Mouse (Mus musculus) CH12F3 (cell line): ENCODE data around the gene Slc38a3.

Experiments used
- in situ Hi-C: fragments of 300-500 bp; cut with MboI; formaldehyde crosslinking; loops from 2 replicates; pipeline ENCODE4 v1.14.3; 2020; ENCODE audit warnings: low sequenced_read_pairs

Gene Slc38a3

DNA sequence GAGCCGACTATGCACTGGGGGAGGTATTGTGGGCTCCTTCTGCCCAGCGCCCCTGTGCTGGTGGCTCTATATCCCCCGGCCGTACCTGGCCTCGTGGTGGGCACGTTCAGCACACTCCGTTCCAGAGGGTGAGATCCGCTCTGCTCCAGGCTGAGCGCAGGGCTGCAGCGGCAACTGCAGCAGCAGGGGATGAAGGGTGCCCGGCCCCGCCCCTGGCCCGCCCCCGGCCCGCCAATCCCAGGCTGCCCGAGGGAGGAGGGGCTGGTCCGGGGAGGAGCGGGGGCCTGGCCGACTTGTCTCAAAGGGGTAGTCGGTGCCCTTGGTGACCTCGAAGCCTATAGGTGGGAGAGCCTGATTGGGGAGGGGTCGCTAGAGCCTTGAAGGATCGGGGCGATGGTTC lies 2.1 kb downstream of the Slc38a3 start:
- in situ Hi-C loops, result no loop called here

DNA sequence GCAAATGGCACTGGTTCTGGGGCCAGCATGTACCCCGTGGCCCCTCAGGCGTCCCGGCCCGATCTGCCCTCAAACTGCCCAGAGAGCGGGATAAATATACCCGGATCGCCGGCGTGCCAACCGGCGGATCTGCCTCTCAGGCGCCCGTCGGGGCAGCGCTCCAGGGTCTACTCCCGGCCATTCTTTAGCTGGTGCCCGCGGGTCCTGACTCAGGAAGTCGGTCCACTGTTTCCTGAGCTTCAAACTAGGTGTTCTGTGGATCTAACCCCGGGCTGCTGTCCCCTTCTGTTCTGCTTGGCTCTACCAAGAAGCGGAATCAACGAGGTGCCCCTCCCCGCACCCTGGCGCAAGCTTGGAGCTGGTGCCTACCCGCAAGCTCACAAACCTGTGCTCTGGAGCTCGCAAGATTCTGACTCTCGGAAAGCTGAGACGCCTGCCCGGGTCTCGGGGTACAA lies 2.6 kb downstream of the Slc38a3 start:
- in situ Hi-C loops, result no loop called here

DNA sequence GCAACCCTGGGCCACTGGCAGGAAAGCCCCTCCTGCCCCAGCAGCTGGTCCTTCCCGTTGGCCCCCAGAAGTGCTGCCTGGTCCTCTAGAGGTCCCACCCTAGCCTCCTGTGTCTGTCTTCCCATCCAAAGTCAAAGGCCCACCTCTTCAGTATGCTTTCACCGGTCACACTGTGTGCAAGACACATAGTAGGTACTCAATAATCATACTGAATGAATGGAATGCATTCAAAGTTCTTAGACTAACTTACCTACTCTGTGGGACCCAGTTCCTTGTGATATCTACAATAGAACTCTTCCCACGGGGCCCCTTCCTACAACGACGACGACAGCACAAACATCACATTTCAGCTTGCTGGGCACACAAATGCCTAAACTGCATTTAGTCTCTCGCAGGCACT lies 4.0 kb downstream of the Slc38a3 start:
- in situ Hi-C loops, result no loop called here

DNA sequence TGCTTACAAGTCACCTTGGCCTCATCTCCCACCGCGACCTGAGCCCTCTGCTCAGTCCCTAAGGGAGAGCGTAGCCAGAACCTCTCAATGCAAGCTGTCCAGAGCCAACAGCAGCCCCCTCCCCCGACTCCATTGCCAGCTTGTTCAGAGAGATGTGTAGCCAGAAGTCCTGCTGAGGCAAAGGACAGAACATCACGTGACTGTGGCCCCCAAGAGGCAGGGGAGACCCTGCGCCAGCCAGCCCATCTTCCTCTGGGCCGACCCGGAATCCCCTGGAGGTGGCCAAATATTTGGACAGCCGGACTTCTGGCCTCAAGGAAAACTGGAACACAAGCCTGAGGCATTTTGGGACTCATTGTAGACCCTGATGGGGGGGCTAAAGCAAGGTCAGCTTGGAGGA lies 5.8 kb downstream of the Slc38a3 start:
- in situ Hi-C loops, result no loop called here

- in situ Hi-C loops, result no loop called here
Observed at GRCm38 (mm10) chr9:107662342-107662741, 7.0 kb downstream of the Slc38a3 start.

DNA sequence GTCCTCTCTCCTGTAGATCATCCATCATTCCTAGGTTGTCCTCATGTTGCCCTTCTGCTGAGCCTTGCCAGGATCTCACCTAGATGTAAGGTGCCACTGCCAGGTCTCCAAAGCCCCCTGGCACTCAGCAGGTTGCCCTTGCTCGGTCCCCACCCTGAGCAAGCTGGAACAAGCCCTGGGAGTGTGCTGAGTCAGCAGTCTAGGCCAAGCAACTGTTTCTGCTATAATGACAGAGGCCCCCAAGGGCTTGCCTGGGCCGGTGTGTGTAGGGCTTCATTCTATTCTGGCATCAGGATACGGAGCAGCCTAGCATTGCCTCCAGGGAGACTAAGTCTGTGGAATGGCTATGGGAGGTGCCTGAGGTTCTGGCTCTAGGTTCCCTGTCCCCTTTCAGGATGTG lies 8.6 kb downstream of the Slc38a3 start:
- in situ Hi-C loops, result no loop called here

DNA sequence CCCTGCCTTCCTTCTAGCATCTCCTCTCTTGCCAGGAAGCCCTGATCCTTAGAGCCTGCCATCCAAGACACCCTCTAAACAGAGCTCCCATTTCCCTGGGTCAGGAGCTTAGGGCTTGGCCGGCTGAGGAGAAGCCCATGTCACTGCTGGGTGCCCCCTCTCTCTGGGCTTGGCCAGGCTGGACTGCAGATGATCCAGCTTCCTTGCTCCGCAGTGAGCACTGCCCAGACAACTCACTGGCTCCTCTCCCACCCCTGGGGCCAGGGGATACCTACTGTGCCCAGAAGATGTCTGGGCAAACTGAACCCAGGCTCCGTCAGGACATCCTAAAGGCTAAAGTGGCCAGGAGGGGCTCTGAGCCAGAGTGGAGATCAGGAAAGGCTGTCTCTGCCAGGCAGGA lies 9.4 kb downstream of the Slc38a3 start:
- in situ Hi-C loops, result no loop called here

- in situ Hi-C loops, result no loop called here
Observed at GRCm38 (mm10) chr9:107659551-107659950, 9.8 kb downstream of the Slc38a3 start.

DNA sequence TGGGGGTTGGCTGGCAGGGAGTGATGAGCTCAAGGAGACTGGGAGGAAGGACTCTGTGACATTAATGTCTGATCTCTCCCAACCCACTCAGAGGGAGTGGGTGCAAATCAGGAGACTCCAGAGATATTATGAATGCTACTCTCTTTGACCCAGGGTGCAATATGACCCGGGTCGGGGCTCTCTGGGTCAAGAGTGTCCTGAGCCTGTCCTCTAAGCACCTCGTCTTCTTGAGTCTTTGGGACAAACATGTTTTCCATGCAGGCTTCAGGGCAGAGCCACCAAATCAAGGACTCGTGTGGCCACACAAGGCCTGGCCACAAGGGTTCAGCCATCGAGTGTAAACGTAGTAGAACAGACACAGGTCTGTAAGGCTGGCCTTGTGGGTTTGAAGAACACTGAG lies 11.2 kb downstream of the Slc38a3 start:
- in situ Hi-C loops, result no loop called here

DNA sequence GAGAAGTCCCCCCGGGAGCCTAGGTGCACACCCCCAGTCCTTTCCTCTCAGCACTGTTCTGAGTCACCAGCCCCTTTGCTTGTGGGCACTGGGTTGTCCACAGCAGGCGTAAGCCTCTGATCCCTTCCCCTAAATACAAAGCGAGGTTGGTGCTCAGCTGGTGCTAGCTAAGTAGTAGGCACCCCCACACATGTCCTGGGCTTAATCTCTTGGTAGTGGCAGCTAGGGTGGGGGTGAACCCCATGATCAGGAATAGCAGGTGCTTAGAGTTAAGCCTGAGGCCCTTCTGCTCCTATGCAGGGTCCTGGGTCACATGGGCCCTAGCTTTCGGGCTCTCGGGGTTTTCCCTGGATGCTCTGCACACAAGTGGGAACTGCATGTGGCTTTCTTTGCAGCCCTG lies 12.2 kb downstream of the Slc38a3 start:
- in situ Hi-C loops, result no loop called here

DNA sequence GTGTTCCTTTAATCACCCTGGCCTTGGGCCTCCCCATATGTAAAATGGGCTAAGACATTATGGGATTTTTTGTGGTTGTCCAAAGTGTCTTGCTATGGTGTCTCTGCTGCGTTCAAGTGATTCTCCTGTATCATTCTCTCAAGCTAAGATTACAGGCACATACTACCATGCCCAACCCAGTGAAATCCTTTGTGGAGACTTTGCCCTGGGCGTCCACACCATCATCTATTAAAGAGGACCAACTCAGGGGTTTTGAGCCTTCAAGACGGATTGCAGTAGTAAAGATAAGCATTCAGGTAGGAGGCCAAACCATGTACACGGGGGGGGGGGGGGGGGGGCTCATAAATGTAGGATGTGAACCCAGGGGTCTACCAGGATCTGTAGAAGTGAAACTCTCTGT lies 14.7 kb downstream of the Slc38a3 start:
- in situ Hi-C loops, result no loop called here

DNA sequence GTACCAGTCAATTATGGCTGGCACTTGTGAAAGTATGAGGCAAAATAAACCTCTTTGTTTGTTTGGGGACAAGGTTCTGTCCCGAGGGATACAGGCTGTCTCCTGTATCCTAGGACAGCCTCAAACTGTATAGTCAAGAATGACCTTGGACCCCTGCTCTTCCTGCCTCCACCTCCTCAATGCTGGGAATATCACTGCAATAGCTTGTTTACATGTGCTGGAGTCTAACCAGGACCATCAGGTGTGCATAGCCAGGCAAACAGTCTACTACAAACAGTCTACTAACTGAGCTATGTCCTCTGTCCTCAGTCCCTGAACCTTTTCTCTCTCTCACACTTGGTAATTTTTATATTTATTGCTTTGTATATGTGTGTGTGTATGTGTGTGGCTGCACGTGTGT lies 15.9 kb downstream of the Slc38a3 start:
- in situ Hi-C loops, result no loop called here

DNA sequence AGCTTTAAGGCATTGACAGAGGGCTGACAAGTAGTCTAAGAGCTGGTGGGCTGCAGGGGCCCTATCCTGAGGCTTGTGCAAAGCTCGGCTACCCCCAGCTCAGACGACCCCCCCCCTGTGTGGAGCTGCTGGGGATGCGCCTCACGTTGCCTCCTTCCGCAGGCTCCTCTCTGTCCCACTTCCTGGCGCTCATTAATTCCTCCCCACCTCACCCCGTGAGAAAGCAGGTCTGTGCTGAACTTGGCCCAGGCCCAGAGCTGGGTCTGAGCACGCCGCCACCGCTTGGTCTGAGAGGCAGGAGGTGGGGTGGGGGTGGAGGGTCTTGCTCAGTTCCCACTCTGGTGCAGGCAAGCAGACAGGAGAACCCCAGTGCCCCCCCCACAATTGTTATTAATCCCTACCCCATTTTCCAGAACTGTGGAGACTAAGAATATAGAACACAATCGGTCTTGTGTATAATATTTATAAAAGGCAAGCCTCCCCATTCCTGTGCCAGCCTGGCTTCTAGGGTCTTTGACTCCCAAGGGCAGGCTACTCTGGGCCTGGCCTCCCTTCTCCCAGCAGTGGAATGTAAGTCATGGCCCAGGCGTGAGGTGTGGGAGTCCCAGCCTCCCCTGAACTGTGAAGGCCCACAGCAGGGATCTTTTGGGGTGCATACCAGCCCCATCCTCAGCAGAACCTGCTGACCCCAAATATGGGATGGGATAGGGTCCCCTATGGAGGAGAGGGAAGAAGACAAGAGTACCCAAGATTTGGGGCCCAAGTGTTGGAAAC lies 18.4 kb downstream of the Slc38a3 start:
- in situ Hi-C loops, result no loop called here

- in situ Hi-C loops, result no loop called here
Observed at GRCm38 (mm10) chr9:107650225-107650624, 19.1 kb downstream of the Slc38a3 start.

DNA sequence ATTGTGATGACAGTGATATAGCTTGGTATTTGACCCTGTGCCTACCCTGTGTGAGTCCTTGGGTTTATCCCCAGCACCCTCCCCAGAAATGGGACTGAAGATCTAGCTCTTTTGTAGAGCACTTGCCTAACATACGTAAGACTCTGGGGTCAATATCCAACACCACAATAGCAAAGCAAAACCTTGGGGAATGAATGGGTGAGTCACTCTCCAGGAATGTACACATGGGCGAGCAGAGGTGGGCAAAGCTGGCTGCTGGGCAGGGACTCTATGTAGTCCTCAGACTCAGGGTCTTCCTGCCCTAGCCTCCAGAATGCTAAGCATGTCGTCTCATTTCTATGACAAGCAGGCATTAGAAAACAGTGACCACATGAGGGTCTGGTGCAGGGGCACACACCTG lies 20.6 kb downstream of the Slc38a3 start:
- in situ Hi-C loops, result no loop called here

- in situ Hi-C loops, result no loop called here
Observed at GRCm38 (mm10) chr9:107646975-107647374, 22.4 kb downstream of the Slc38a3 start.

GRCm38 (mm10) chr9:107645577-107645976 lies 23.8 kb downstream of the Slc38a3 start:
- in situ Hi-C loops, result no loop called here

DNA sequence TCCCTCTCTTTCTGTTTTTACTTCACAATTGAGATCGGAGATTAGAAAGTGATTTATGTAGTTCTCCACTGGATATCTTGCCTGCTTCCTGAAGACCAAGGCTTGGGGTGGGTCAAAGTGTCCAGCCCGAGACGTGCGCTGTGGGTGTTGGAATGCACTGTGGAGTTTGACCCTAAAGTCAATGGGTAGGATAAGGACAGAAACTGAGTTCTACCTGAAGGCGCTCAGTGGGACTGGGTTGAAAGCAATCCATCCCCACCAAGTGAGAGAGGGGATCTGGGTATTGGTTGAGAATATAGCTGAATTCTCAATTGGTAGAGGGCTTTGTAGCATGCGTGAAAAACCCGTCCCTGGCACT lies 24.2 kb downstream of the Slc38a3 start:
- in situ Hi-C loops, result no loop called here

GRCm38 (mm10) chr9:107644495-107645152 lies 24.7 kb downstream of the Slc38a3 start:
- in situ Hi-C loops, result no loop called here

- in situ Hi-C loops, result no loop called here
Observed at GRCm38 (mm10) chr9:107643544-107644214, 25.7 kb downstream of the Slc38a3 start.

GRCm38 (mm10) chr9:107641666-107642065 lies 27.7 kb downstream of the Slc38a3 start:
- in situ Hi-C loops, result no loop called here

DNA sequence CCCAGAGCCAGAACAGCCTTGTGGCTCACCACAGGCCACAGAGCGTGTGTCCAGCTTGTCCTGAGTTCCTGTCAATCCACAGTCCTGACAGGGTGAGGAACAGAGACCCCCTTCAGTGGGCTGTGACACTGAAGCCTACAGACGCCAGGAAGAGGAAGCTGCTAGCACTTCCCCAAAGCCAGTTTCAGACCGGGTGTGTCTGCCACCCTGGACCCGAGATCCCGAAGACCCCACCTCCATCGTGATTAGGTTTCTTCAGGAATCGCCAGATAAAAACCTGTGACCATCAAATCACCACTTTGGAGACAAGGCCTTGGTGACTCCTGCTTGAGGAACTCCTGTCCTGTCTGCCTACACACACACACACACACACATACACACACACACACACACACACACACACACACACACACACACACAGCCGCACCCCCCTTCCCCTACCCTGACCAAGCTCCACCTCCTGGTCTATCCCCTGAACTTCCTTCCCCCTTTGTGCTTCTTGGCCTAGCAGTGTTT lies 29.0 kb downstream of the Slc38a3 start:
- in situ Hi-C loops, result no loop called here
